Mouse (Mus musculus): ENCODE results near the gene Tbc1d12. TPM values are rescaled to one million over a fixed set of nuclear protein-coding genes. Genes with fewer than 3 reads are reported as not detected.
"Not testable (repeated sequence)": the region's sequence is repeated elsewhere in the genome, so short reads cannot be mapped to it uniquely, and the experiment has no call there.

The Tbc1d12 gene
- polyA plus RNA-seq, 1 experiment from 2014 or later, result 3.2 TPM

- not testable (repeated sequence) for H3K27me3 ChIP-seq (ENCODE audit: control insufficient read depth, insufficient read depth, low read length); H3K9ac ChIP-seq (ENCODE audit: low read length); H3K27ac ChIP-seq (ENCODE audit: low read depth, low read length); DNase-seq (ENCODE audit: low spot score); ATAC-seq (replicated peaks; ENCODE audit: low FRiP score); H3K4me1 ChIP-seq (replicated peaks; ENCODE audit: control insufficient read depth, insufficient read depth, low read length); H3K9me3 ChIP-seq (ENCODE audit: control insufficient read depth, low read length); H3K4me3 ChIP-seq (ENCODE audit: low read depth, low read length); H3K4me2 ChIP-seq (ENCODE audit: low read depth, low read length, severe bottlenecking); H3K36me3 ChIP-seq (ENCODE audit: control insufficient read depth, insufficient read depth, low read length)
- whole genome bisulfite sequencing, result 70% methylated on average over 1 of the region's 8 CpGs
Measured at GRCm38 (mm10) chr19:38874825-38875224, 38.4 kb downstream of the Tbc1d12 start.

GRCm38 (mm10) chr19:38880300-38880699 lies 43.9 kb downstream of the Tbc1d12 start:
- Histone ChIP-seq H3K9me3 (ENCODE audit: control insufficient read depth, low read length) (no peaks in the 10 kb centered on the region), H3K27me3 (ENCODE audit: control insufficient read depth, insufficient read depth, low read length) (no peaks in the 10 kb centered on the region)
- ATAC-seq (replicated peaks; ENCODE audit: low FRiP score), result no peak

GRCm38 (mm10) chr19:38901146-38902135 lies 65.1 kb downstream of the Tbc1d12 start:
- no peaks in the 10 kb centered on the region for H3K4me1 ChIP-seq (replicated peaks; ENCODE audit: control insufficient read depth, insufficient read depth, low read length)
- no peak overlapping the region for H3K4me3 ChIP-seq (ENCODE audit: low read depth, low read length)
- no peaks in the 10 kb centered on the region for H3K9me3 ChIP-seq (ENCODE audit: control insufficient read depth, low read length)
- H3K27me3 ChIP-seq (ENCODE audit: control insufficient read depth, insufficient read depth, low read length), result no peaks in the 10 kb centered on the region
- H3K36me3 ChIP-seq (ENCODE audit: control insufficient read depth, insufficient read depth, low read length), result no peaks in the 10 kb centered on the region
- DNase-seq (ENCODE audit: low spot score) (no peak), ATAC-seq (replicated peaks; ENCODE audit: low FRiP score) (no peak)
- no peak overlapping the region for H3K4me2 ChIP-seq (ENCODE audit: low read depth, low read length, severe bottlenecking)
- WGBS, result 85% methylated on average over 12 of the region's 12 CpGs
- no peak overlapping the region for H3K27ac ChIP-seq (ENCODE audit: low read depth, low read length)
- no peak overlapping the region for H3K9ac ChIP-seq (ENCODE audit: low read length)

More at GRCm38 (mm10) chr19:38880300-38880699, 43.9 kb downstream of the Tbc1d12 start:
- Histone ChIP-seq H3K27ac (ENCODE audit: low read depth, low read length) (no peak overlapping the region), H3K4me1 (replicated peaks; ENCODE audit: control insufficient read depth, insufficient read depth, low read length) (no peaks in the 10 kb centered on the region), H3K4me2 (ENCODE audit: low read depth, low read length, severe bottlenecking) (no peak overlapping the region), H3K4me3 (ENCODE audit: low read depth, low read length) (no peak overlapping the region), H3K36me3 (ENCODE audit: control insufficient read depth, insufficient read depth, low read length) (no peaks in the 10 kb centered on the region), H3K9ac (ENCODE audit: low read length) (no peak overlapping the region)
- no peak for DNase-seq (ENCODE audit: low spot score)

GRCm38 (mm10) chr19:38902501-38902900 lies 66.1 kb downstream of the Tbc1d12 start:
- no peak for ATAC-seq (replicated peaks; ENCODE audit: low FRiP score)
- 89% methylated on average over 5 of the region's 5 CpGs for WGBS
- no peak overlapping the region for H3K4me2 ChIP-seq (ENCODE audit: low read depth, low read length, severe bottlenecking)
- H3K27me3 ChIP-seq (ENCODE audit: control insufficient read depth, insufficient read depth, low read length), result no peaks in the 10 kb centered on the region
- H3K9ac ChIP-seq (ENCODE audit: low read length), result no peak overlapping the region
- H3K27ac ChIP-seq (ENCODE audit: low read depth, low read length), result no peak overlapping the region
- no peaks in the 10 kb centered on the region for H3K36me3 ChIP-seq (ENCODE audit: control insufficient read depth, insufficient read depth, low read length)
- no peaks in the 10 kb centered on the region for H3K9me3 ChIP-seq (ENCODE audit: control insufficient read depth, low read length)
- no peaks in the 10 kb centered on the region for H3K4me1 ChIP-seq (replicated peaks; ENCODE audit: control insufficient read depth, insufficient read depth, low read length)
- no peak overlapping the region for H3K4me3 ChIP-seq (ENCODE audit: low read depth, low read length)
- DNase-seq (ENCODE audit: low spot score), result no peak

- Histone ChIP-seq H3K4me2 (ENCODE audit: low read depth, low read length, severe bottlenecking) (no peak overlapping the region), H3K4me1 (replicated peaks; ENCODE audit: control insufficient read depth, insufficient read depth, low read length) (no peaks in the 10 kb centered on the region), H3K4me3 (ENCODE audit: low read depth, low read length) (no peak overlapping the region), H3K9ac (ENCODE audit: low read length) (no peak overlapping the region), H3K27me3 (ENCODE audit: control insufficient read depth, insufficient read depth, low read length) (no peaks in the 10 kb centered on the region), H3K36me3 (ENCODE audit: control insufficient read depth, insufficient read depth, low read length) (no peaks in the 10 kb centered on the region), H3K9me3 (ENCODE audit: control insufficient read depth, low read length) (no peaks in the 10 kb centered on the region), H3K27ac (ENCODE audit: low read depth, low read length) (no peak overlapping the region)
- 95% methylated on average over 9 of the region's 9 CpGs for WGBS
- no peak for ATAC-seq (replicated peaks; ENCODE audit: low FRiP score)
- DNase-seq (ENCODE audit: low spot score), result no peak
Measured at GRCm38 (mm10) chr19:38913786-38914185, 77.4 kb downstream of the Tbc1d12 start.

- Histone ChIP-seq H3K9ac (ENCODE audit: low read length) (no peak overlapping the region), H3K4me1 (replicated peaks; ENCODE audit: control insufficient read depth, insufficient read depth, low read length) (no peaks in the 10 kb centered on the region), H3K4me2 (ENCODE audit: low read depth, low read length, severe bottlenecking) (no peak overlapping the region), H3K4me3 (ENCODE audit: low read depth, low read length) (no peak overlapping the region), H3K36me3 (ENCODE audit: control insufficient read depth, insufficient read depth, low read length) (no peaks in the 10 kb centered on the region), H3K27ac (ENCODE audit: low read depth, low read length) (no peak overlapping the region), H3K27me3 (ENCODE audit: control insufficient read depth, insufficient read depth, low read length) (no peaks in the 10 kb centered on the region), H3K9me3 (ENCODE audit: control insufficient read depth, low read length) (no peaks in the 10 kb centered on the region)
- ATAC-seq (replicated peaks; ENCODE audit: low FRiP score) (no peak), DNase-seq (ENCODE audit: low spot score) (no peak)
- WGBS, result 89% methylated on average over 15 of the region's 15 CpGs
Measured at GRCm38 (mm10) chr19:38914926-38915325, 78.5 kb downstream of the Tbc1d12 start.

GRCm38 (mm10) chr19:38915677-38916076 lies 79.3 kb downstream of the Tbc1d12 start:
- no peaks in the 10 kb centered on the region for H3K4me1 ChIP-seq (replicated peaks; ENCODE audit: control insufficient read depth, insufficient read depth, low read length)
- no peak overlapping the region for H3K27ac ChIP-seq (ENCODE audit: low read depth, low read length)
- ATAC-seq (replicated peaks; ENCODE audit: low FRiP score) (no peak), DNase-seq (ENCODE audit: low spot score) (peak; percentile 55)
- H3K4me3 ChIP-seq (ENCODE audit: low read depth, low read length), result no peak overlapping the region
- no peaks in the 10 kb centered on the region for H3K36me3 ChIP-seq (ENCODE audit: control insufficient read depth, insufficient read depth, low read length)
- H3K9ac ChIP-seq (ENCODE audit: low read length), result no peak overlapping the region
- no peak overlapping the region for H3K4me2 ChIP-seq (ENCODE audit: low read depth, low read length, severe bottlenecking)
- H3K27me3 ChIP-seq (ENCODE audit: control insufficient read depth, insufficient read depth, low read length), result no peaks in the 10 kb centered on the region
- no peaks in the 10 kb centered on the region for H3K9me3 ChIP-seq (ENCODE audit: control insufficient read depth, low read length)
- 52% methylated on average over 3 of the region's 3 CpGs for WGBS

GRCm38 (mm10) chr19:38928481-38929158 lies 92.2 kb downstream of the Tbc1d12 start:
- ATAC-seq (replicated peaks; ENCODE audit: low FRiP score) (no peak), DNase-seq (ENCODE audit: low spot score) (no peak)
- H3K9ac ChIP-seq (ENCODE audit: low read length), result no peak overlapping the region
- H3K27ac ChIP-seq (ENCODE audit: low read depth, low read length), result no peak overlapping the region
- H3K4me2 ChIP-seq (ENCODE audit: low read depth, low read length, severe bottlenecking), result no peak overlapping the region
- no peaks in the 10 kb centered on the region for H3K4me1 ChIP-seq (replicated peaks; ENCODE audit: control insufficient read depth, insufficient read depth, low read length)
- H3K36me3 ChIP-seq (ENCODE audit: control insufficient read depth, insufficient read depth, low read length), result no peaks in the 10 kb centered on the region
- H3K9me3 ChIP-seq (ENCODE audit: control insufficient read depth, low read length), result no peaks in the 10 kb centered on the region
- WGBS, result 93% methylated on average over 10 of the region's 11 CpGs
- no peaks in the 10 kb centered on the region for H3K27me3 ChIP-seq (ENCODE audit: control insufficient read depth, insufficient read depth, low read length)
- no peak overlapping the region for H3K4me3 ChIP-seq (ENCODE audit: low read depth, low read length)
